Mouse (Mus musculus) layer of hippocampus, adult 11-12 months (tissue): ENCODE measurements around the gene Galnt16.
A peak's percentile ranks its signal among the peaks of the same experiment; 100 is the strongest.

Experiments
- DNase-seq: peaks from one replicate; pipeline ENCODE4 v3.0.0; 2022; ENCODE audit warnings: low spot score

Galnt16 gene

GRCm38 (mm10) chr12:80531585-80531984 is 13.5 kb downstream of the Galnt16 start:
- DNase-seq = no peak

- DNase-seq = no peak
Measured at GRCm38 (mm10) chr12:80533876-80534275, 15.8 kb downstream of the Galnt16 start.

- DNase-seq = no peak
Measured at GRCm38 (mm10) chr12:80537313-80537712, 19.2 kb downstream of the Galnt16 start.

GRCm38 (mm10) chr12:80538311-80538710 is 20.2 kb downstream of the Galnt16 start:
- DNase-seq = no peak

GRCm38 (mm10) chr12:80545310-80545709 is 27.2 kb downstream of the Galnt16 start:
- DNase-seq = no peak

GRCm38 (mm10) chr12:80549646-80550045 is 31.6 kb downstream of the Galnt16 start:
- DNase-seq = no peak

GRCm38 (mm10) chr12:80553157-80553556 is 35.1 kb downstream of the Galnt16 start:
- DNase-seq = no peak

- DNase-seq = no peak
Measured at GRCm38 (mm10) chr12:80554312-80554711, 36.2 kb downstream of the Galnt16 start.

- DNase-seq = no peak
Measured at GRCm38 (mm10) chr12:80561904-80562303, 43.8 kb downstream of the Galnt16 start.

- DNase-seq = no peak
Measured at GRCm38 (mm10) chr12:80562793-80563192, 44.7 kb downstream of the Galnt16 start.

GRCm38 (mm10) chr12:80564990-80565389 is 46.9 kb downstream of the Galnt16 start:
- DNase-seq = no peak

- DNase-seq = no peak
Measured at GRCm38 (mm10) chr12:80565793-80566192, 47.7 kb downstream of the Galnt16 start.

- DNase-seq = no peak
Measured at GRCm38 (mm10) chr12:80566502-80566901, 48.4 kb downstream of the Galnt16 start.

- DNase-seq = peak; percentile 51
Measured at GRCm38 (mm10) chr12:80567375-80567774, 49.3 kb downstream of the Galnt16 start.

GRCm38 (mm10) chr12:80569561-80569960 is 51.5 kb downstream of the Galnt16 start:
- no peak for DNase-seq

- no peak for DNase-seq
Measured at GRCm38 (mm10) chr12:80574318-80574717, 56.2 kb downstream of the Galnt16 start.

GRCm38 (mm10) chr12:80574825-80575371 is 56.8 kb downstream of the Galnt16 start:
- peak; percentile 37 for DNase-seq

- peak; percentile 45 for DNase-seq
Measured at GRCm38 (mm10) chr12:80577049-80577448, 59.0 kb downstream of the Galnt16 start.

GRCm38 (mm10) chr12:80581357-80581756 is 63.3 kb downstream of the Galnt16 start:
- DNase-seq = peak; percentile 42

- peak; percentile 41 for DNase-seq
Measured at GRCm38 (mm10) chr12:80584973-80585372, 66.9 kb downstream of the Galnt16 start.

- DNase-seq = no peak
Measured at GRCm38 (mm10) chr12:80594141-80594540, 76.1 kb downstream of the Galnt16 start.

GRCm38 (mm10) chr12:80594781-80595180 is 76.7 kb downstream of the Galnt16 start:
- no peak for DNase-seq

- no peak for DNase-seq
Measured at GRCm38 (mm10) chr12:80595566-80595965, 77.5 kb downstream of the Galnt16 start.

- no peak for DNase-seq
Measured at GRCm38 (mm10) chr12:80595968-80596367, 77.9 kb downstream of the Galnt16 start.

- DNase-seq = no peak
Measured at GRCm38 (mm10) chr12:80598236-80598635, 80.2 kb downstream of the Galnt16 start.
